Mouse (Mus musculus) MEL (cell line): ENCODE measurements around the gene Fam181b. TPM values are rescaled to one million over a fixed set of nuclear protein-coding genes. Genes with fewer than 3 reads are reported as not detected.
A peak's percentile ranks its signal among the peaks of the same experiment; 100 is the strongest.

Source experiments
- DNase-seq: peaks from one replicate; pipeline ENCODE4 v3.0.0; 2011; ENCODE audit warnings: low read depth, low spot score
- H3K27ac ChIP-seq: 2 replicates; pipeline ENCODE4 v1.5.1; 2012; ENCODE audit warnings: low read depth, mild to moderate bottlenecking, control low read depth, low read length, moderate library complexity; ENCODE audit not compliant: control insufficient read depth
- H3K27me3 ChIP-seq, 2 experiments: fragments of 150-350 bp in 1 of 2; sonication (generic) in 1 of 2; 2 replicates each; pipeline ENCODE4 v1.6.1; 2012; ENCODE audit warnings: low read length in 2 of 2, mild to moderate bottlenecking in 2 of 2, improper control_type of control experiment in 1 of 2, moderate library complexity in 1 of 2; ENCODE audit not compliant: insufficient read depth in 2 of 2, control insufficient read depth in 1 of 2
- H3K36me3 ChIP-seq, 2 experiments: 2 replicates each; pipeline ENCODE4 v1.6.1; 2012 to 2014; ENCODE audit warnings: low read length in 2 of 2, improper control_type of control experiment in 1 of 2, inconsistent platforms in 1 of 2, mild to moderate bottlenecking in 1 of 2; ENCODE audit not compliant: insufficient read depth in 2 of 2, control insufficient read depth in 1 of 2
- H3K4me1 ChIP-seq, 2 experiments: fragments of 150-350 bp in 1 of 2; sonication (generic) in 1 of 2; 2 replicates each; pipeline ENCODE4 v1.6.1; 2012; ENCODE audit warnings: low read length in 2 of 2, improper control_type of control experiment in 1 of 2, mild to moderate bottlenecking in 1 of 2; ENCODE audit not compliant: insufficient read depth in 2 of 2, control insufficient read depth in 1 of 2
- H3K4me3 ChIP-seq, 2 experiments: fragments of 150-350 bp in 1 of 2; sonication (generic) in 1 of 2; 2 replicates each; pipeline ENCODE4 v1.5.1; 2012; ENCODE audit warnings: low read depth in 2 of 2, low read length in 2 of 2, mild to moderate bottlenecking in 2 of 2, moderate library complexity in 2 of 2, control low read depth in 1 of 2, improper control_type of control experiment in 1 of 2; ENCODE audit not compliant: control insufficient read depth in 1 of 2, insufficient read depth in 1 of 2
- H3K79me2 ChIP-seq: 2 replicates; pipeline ENCODE4 v1.6.1; 2012; ENCODE audit warnings: mild to moderate bottlenecking, low read length, moderate library complexity; ENCODE audit not compliant: control insufficient read depth, poor library complexity, insufficient read depth
- H3K9ac ChIP-seq: 2 replicates; pipeline ENCODE4 v1.6.1; 2012; ENCODE audit warnings: low read depth, mild to moderate bottlenecking, control low read depth, low read length, moderate library complexity; ENCODE audit not compliant: control insufficient read depth, poor library complexity, severe bottlenecking
- H3K9me3 ChIP-seq: fragments of 150-350 bp; sonication (generic); replicated peaks from 2 replicates; pipeline ENCODE4 v1.6.1; 2012; ENCODE audit warnings: mild to moderate bottlenecking, low read length, improper control_type of control experiment, moderate library complexity; ENCODE audit not compliant: insufficient read depth
- BHLHE40 ChIP-seq: IDR thresholded peaks from 2 replicates; pipeline ENCODE4 v1.6.1; 2012; ENCODE audit warnings: low read depth, mild to moderate bottlenecking, inconsistent platforms, low read length, improper control_type of control experiment, borderline replicate concordance
- CHD1 ChIP-seq: IDR thresholded peaks from 2 replicates; pipeline ENCODE4 v1.6.1; 2012; ENCODE audit warnings: low read depth, mild to moderate bottlenecking, inconsistent platforms, low read length, improper control_type of control experiment
- CHD2 ChIP-seq: IDR thresholded peaks from 2 replicates; pipeline ENCODE4 v1.6.1; 2011; ENCODE audit warnings: low read length, improper control_type of control experiment
- CTCF ChIP-seq, 3 experiments: IDR thresholded peaks in 2 of 3; conservative IDR thresholded peaks in 1 of 3; 2 replicates each; pipeline ENCODE4 v1.5.1; 2011 to 2012; ENCODE audit warnings: low read length in 3 of 3, low read depth in 2 of 3, mild to moderate bottlenecking in 2 of 3, improper control_type of control experiment in 1 of 3, inconsistent platforms in 1 of 3, mixed read lengths in 1 of 3, moderate library complexity in 1 of 3; ENCODE audit not compliant: control insufficient read depth in 1 of 3, insufficient read depth in 1 of 3, poor library complexity in 1 of 3, severe bottlenecking in 1 of 3
- E2F4 ChIP-seq: IDR thresholded peaks from 2 replicates; pipeline ENCODE4 v1.6.1; 2011; ENCODE audit warnings: low read depth, low read length, improper control_type of control experiment, borderline replicate concordance
- ELF1 ChIP-seq: IDR thresholded peaks from 2 replicates; pipeline ENCODE4 v1.6.1; 2014; ENCODE audit warnings: low read depth, mild to moderate bottlenecking, inconsistent platforms, low read length, improper control_type of control experiment, moderate library complexity
- ETS1 ChIP-seq: IDR thresholded peaks from 2 replicates; pipeline ENCODE4 v1.6.1; 2012; ENCODE audit warnings: low read depth, mild to moderate bottlenecking, inconsistent platforms, low read length, improper control_type of control experiment, moderate library complexity
- GABPA ChIP-seq: IDR thresholded peaks from 2 replicates; pipeline ENCODE4 v1.6.1; 2012; ENCODE audit warnings: low read depth, mild to moderate bottlenecking, inconsistent platforms, low read length, improper control_type of control experiment, moderate library complexity
- HCFC1 ChIP-seq: IDR thresholded peaks from 2 replicates; pipeline ENCODE4 v1.6.1; 2012; ENCODE audit warnings: low read depth, mild to moderate bottlenecking, inconsistent platforms, low read length, improper control_type of control experiment, moderate library complexity
- MEF2A ChIP-seq: IDR thresholded peaks from 2 replicates; pipeline ENCODE4 v1.6.1; 2014; ENCODE audit warnings: low read depth, mild to moderate bottlenecking, inconsistent platforms, low read length, improper control_type of control experiment; ENCODE audit not compliant: poor library complexity, insufficient replicate concordance, severe bottlenecking; ENCODE audit errors: extremely low read depth
- POLR2A ChIP-seq, 2 experiments: IDR thresholded peaks; 2 replicates each; pipeline ENCODE4 v1.6.1; 2011 to 2012; ENCODE audit warnings: low read length in 2 of 2, mild to moderate bottlenecking in 2 of 2, control low read depth in 1 of 2, improper control_type of control experiment in 1 of 2, low read depth in 1 of 2, moderate library complexity in 1 of 2; ENCODE audit not compliant: control insufficient read depth in 1 of 2, insufficient read depth in 1 of 2, poor library complexity in 1 of 2
- POLR2AphosphoS2 ChIP-seq: IDR thresholded peaks from 2 replicates; pipeline ENCODE4 v1.6.1; 2011; ENCODE audit warnings: low read length, improper control_type of control experiment
- POLR2AphosphoS5 ChIP-seq: IDR thresholded peaks from 2 replicates; pipeline ENCODE4 v1.6.1; 2012; ENCODE audit warnings: low read depth, borderline replicate concordance, mild to moderate bottlenecking, inconsistent platforms, low read length, moderate library complexity, mixed read lengths
- RAD21 ChIP-seq: IDR thresholded peaks from 2 replicates; pipeline ENCODE4 v1.6.1; 2011; ENCODE audit warnings: mild to moderate bottlenecking, low read depth, low read length, improper control_type of control experiment
- RCOR1 ChIP-seq: IDR thresholded peaks from 2 replicates; pipeline ENCODE4 v1.6.1; 2012; ENCODE audit warnings: low read depth, mild to moderate bottlenecking, inconsistent platforms, low read length, improper control_type of control experiment
- SMC3 ChIP-seq: IDR thresholded peaks from 2 replicates; pipeline ENCODE4 v1.6.1; 2011; ENCODE audit warnings: low read depth, low read length, improper control_type of control experiment
- ZKSCAN1 ChIP-seq: IDR thresholded peaks from 2 replicates; pipeline ENCODE4 v1.6.1; 2012; ENCODE audit warnings: low read depth, mild to moderate bottlenecking, inconsistent platforms, low read length, improper control_type of control experiment, moderate library complexity
- polyA plus RNA-seq, 2 experiments: library from polyadenylated mRNA; stranded (reverse) in 1 of 2; unstranded in 1 of 2; fragments of >175 nt in 1 of 2; fragments of >200 nt in 1 of 2; gene quantifications; 2 replicates each; pipeline versions ENCODE4 v1.2.1 to v1.2.4; 2012; ENCODE audit warnings: low replicate concordance in 2 of 2, low read depth in 1 of 2; ENCODE audit not compliant: insufficient read length in 2 of 2, insufficient read depth in 1 of 2, missing spikeins in 1 of 2
- total RNA-seq: library from RNA; depleted of rRNA; stranded (reverse); fragments of 300-350 nt; gene quantifications from 2 replicates; pipeline ENCODE4 v1.2.3, GENCODE M21; 2012

Gene Fam181b
- total and polyA plus RNA-seq, 3 experiments = not detected

DNA sequence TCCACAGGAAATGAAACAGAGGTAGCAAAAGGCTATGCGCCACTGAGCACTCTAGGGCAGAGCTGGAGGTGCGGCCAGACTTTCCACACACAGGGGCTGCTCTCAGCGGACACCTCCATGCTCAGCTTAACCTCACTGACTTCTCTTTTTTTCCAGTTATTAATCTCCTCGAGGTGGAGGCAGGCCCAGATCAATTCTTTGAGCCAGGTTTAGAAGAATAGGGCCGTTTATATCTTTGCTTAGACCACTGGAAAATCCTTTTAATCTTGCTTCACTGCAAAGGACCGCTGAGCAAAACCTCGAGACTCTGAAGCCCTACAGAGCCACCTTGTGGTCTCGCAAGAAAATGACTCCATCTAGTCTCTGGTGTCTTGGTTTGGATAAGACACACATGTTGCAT lies 15.8 kb downstream of the Fam181b start:
- Histone ChIP-seq H3K27me3 (no peaks in the 10 kb centered on the region), H3K9me3 (no peaks in the 10 kb centered on the region), H3K36me3 (no peaks in the 10 kb centered on the region), H3K4me1 (no peaks in the 10 kb centered on the region), H3K9ac (no peak overlapping the region), H3K4me3 (no peak overlapping the region), H3K79me2 (no peaks in the 10 kb centered on the region), H3K27ac (no peak overlapping the region)
- TF ChIP-seq POLR2AphosphoS2 (no peak), POLR2A (IDR thresholded peaks at IDR 0.05; ENCODE audit: control insufficient read depth in 1 of 2, insufficient read depth in 1 of 2, low read depth in 1 of 2, low read length in 2 of 2, poor library complexity in 1 of 2) (no peak), CTCF (IDR thresholded peaks at IDR 0.05 in 2 of 3, conservative IDR thresholded peaks at IDR 0.05 in 1 of 3; ENCODE audit: control insufficient read depth in 1 of 3, insufficient read depth in 1 of 3, low read depth in 2 of 3, low read length in 3 of 3, poor library complexity in 1 of 3, severe bottlenecking in 1 of 3) (peak in 2 of 3 experiments; percentile 32 to 41; a peak in 4 of 6 replicates), SMC3 (peak; percentile 29; the same call in 1 of the 2 replicates), RAD21 (peak; percentile 25)
- peak; percentile 13 for DNase-seq

DNA sequence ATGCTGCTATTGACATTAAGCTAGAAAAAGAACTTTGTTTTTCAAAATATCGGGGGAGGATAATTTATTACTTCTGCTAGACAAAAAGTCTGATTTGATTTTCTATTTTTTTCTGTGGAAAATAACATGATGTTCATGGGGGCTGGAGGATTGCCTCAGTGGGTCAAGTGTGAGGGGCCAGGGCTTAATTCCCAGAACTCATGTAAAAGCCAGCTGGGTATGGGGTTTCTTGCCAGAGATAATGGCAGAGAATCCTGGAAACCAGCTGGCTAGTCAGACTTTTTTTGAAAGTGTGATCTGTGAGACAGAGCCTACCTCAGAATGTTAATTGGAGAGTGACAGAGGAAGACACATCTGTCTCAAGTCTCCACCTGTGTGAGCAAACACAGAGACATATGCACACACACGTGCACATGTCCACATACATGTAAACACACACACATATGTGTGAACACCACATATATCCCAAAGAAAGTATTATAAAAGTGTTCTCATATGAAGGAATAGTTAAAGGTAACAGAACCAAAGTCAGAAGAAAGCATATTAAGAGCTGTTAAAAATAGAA lies 25.2 kb downstream of the Fam181b start:
- DNase-seq = no peak
- no peak overlapping the region for H3K27ac ChIP-seq
- no peaks in the 10 kb centered on the region for H3K4me1 ChIP-seq
- TF ChIP-seq GABPA (no peak), POLR2A (IDR thresholded peaks at IDR 0.05; ENCODE audit: control insufficient read depth in 1 of 2, insufficient read depth in 1 of 2, low read depth in 1 of 2, low read length in 2 of 2, poor library complexity in 1 of 2) (no peak), MEF2A (no peak), POLR2AphosphoS5 (no peak), CHD2 (no peak), ETS1 (no peak), RCOR1 (no peak), CHD1 (no peak), E2F4 (no peak), ZKSCAN1 (no peak), HCFC1 (no peak), BHLHE40 (no peak), ELF1 (no peak), POLR2AphosphoS2 (no peak)
- TF ChIP-seq, all 39 proteins: peak for 0
- no peaks in the 10 kb centered on the region for H3K27me3 ChIP-seq
- H3K36me3 ChIP-seq = no peaks in the 10 kb centered on the region
- H3K4me3 ChIP-seq = no peak overlapping the region
- no peaks in the 10 kb centered on the region for H3K9me3 ChIP-seq
- no peak overlapping the region for H3K9ac ChIP-seq
- H3K79me2 ChIP-seq = no peaks in the 10 kb centered on the region
